Mouse (Mus musculus) NIH3T3 (cell line): ENCODE results near the gene Ctxn2.
"Not testable (repeated sequence)": the region's sequence is repeated elsewhere in the genome, so short reads cannot be mapped to it uniquely, and the experiment has no call there.

ENCODE experiments used
- DNase-seq: peaks from one replicate; pipeline ENCODE4 v3.0.0-alpha.2; 2012; ENCODE audit warnings: low read depth

Ctxn2 gene

DNA sequence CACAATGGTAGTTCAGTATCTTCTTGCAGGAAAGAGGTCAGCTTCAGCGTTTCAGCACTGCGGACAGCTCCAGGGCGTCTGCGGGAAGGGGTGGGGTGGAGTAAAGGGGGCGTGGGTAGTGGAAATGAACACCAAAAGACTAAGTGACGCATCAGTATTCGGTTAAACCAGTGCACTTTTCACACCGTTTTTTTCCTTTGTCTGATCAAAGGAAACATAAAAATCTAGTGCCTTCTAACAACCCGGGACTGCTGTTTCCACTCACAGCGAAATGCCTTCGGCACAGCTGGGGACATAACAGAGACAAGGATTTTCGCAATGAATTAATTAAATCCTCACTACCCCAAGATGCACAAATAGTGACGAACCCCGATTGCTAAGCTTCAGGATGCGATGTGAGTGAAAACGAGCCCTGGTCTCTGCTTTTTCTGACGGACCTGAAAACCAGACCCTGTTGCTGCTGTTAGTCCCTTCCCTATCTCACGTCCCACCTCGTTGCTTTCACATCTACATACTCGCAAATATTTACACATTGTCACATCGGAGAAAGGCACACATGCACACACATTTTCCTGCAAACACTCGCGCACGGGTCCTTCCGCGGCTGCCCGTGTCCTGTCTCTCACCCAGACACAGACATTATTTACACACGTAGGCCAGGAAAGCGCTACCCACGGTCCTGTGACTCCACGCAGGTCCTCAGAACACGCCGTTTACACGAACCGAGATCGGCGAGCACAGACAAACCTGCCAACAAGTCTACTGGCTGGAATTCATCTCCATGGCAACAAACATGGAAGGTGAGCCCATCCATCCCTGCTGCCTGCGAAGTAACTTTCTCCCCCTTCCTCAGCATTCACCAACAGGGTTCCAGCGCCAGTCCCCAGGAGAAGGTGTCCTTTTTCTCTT lies at the start of gene Ctxn2:
Gene Ctxn2 (plus strand): TSS at position 790 of the 909 bp plus-strand sequence.
- DNase-seq: peak; percentile 90

GRCm38 (mm10) chr2:125088757-125089156 lies 47.7 kb upstream of the Ctxn2 start:
- no peak for DNase-seq

GRCm38 (mm10) chr2:125092123-125092522 lies 44.4 kb upstream of the Ctxn2 start:
- DNase-seq: not testable (repeated sequence)

DNA sequence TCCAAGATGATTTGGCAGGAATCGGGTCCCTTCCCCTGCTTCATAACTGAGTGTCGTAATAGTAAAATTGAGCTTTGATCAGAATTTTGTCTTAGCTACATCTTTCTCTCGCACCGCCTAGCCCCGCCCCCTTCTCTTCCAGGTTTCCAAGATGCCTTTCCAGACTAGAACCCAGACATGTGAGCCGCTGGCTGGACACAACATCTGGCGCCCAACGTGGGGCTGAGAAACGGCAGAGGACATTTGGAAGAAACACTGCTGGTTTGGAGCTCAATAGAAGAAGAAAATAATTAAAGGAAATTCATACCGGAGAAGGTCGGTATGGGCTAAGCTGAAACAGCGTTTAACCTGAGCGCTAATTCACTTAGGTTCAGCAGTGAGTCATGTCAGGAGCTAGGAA lies 32.0 kb upstream of the Ctxn2 start:
- not testable (repeated sequence) for DNase-seq

DNA sequence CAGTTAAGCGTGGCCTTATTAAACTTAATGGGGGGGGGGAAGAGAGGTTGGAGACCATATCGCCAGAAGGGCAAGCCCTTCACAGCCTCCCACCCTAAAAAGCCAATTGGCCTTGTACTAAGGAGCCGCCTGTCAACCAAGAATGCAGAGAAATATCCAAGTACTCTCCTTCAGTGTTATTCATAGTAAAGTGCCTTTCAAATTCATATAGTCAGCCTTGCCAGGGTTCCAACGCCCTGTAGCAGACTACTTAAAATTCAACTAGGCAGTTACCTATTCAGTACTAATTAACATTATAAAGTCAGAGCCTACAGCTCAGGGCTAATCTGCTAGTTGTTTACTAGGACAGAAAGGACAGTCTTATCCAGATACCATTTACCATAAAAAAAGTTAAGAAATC lies 30.0 kb upstream of the Ctxn2 start:
- not testable (repeated sequence) for DNase-seq

GRCm38 (mm10) chr2:125119381-125120110 lies 16.9 kb upstream of the Ctxn2 start:
- no peak for DNase-seq

- DNase-seq: peak; percentile 57
Observed at GRCm38 (mm10) chr2:125122288-125122623, 14.2 kb upstream of the Ctxn2 start.

DNA sequence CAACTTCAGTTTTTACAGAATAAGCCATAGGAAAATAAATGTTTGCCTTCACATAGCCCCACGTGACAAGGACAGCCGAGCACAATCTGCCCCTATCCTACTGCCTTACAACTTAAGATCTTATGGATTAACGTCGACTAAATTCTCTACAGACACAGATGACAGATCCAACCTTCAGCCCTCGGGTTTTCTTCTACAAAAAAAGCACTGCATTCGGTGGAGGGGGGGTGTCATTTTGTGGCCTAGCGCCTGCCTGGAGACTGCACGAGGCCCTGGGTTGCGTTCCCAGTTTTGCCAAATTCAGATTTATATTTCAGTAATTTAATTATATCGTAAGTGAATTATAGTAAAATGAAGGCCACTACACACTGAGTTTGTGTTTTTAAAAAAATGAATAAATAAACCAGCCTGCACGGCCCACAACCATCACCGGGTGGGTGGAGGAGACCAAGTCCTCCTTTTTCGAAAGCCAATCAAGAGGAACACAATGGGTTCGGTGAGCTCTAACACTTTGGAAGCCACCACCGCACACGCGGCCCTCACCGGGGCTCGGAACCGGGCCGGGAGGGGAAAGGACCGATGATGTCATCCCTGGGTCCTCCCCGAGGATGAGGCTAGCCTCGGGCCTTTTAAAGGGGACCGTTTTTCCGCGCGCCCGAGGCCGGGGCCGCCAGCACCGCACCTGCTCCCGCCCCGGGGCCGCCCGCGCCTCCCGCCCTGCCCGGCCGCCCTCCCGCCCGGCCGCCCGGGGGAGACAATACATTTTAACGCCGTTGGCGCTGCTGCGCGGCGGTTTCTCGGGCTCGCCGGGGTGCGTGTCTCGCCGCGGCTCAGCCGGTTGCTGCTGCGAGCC lies 13.6 kb upstream of the Ctxn2 start:
- peak; percentile 70 for DNase-seq

GRCm38 (mm10) chr2:125123477-125123852 lies 13.0 kb upstream of the Ctxn2 start, which contains the start of gene Myef2:
TSS of gene Myef2 (minus strand) at chr2:125123661.
- peak; percentile 94 for DNase-seq

- no peak for DNase-seq
Observed at GRCm38 (mm10) chr2:125125824-125126223, 10.7 kb upstream of the Ctxn2 start.

GRCm38 (mm10) chr2:125126792-125127191 lies 9.7 kb upstream of the Ctxn2 start:
- no peak for DNase-seq

- no peak for DNase-seq
Observed at GRCm38 (mm10) chr2:125134113-125134512, 2.4 kb upstream of the Ctxn2 start.

DNA sequence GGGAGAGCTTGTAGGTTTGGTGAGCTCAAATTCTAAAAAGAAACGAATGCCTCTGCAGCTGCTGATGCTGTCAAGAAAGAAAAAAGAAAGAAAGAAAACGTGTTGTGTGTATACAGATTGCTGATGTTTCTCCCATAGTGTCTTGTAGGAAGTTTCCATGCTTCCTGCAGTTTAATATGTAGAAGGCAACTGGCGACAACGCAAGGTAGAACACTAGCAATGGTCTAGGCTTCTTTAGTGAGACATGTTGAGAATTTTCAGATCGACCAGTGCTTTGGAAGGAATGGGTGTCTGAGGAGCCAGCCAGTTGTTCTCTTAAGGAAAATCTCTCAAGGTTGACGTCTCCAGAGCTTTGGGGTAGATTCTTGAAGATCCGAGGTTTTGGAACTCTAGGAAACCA lies 354 bp downstream of the Ctxn2 start:
- no peak for DNase-seq

- no peak for DNase-seq
Observed at GRCm38 (mm10) chr2:125142336-125142735, 5.8 kb downstream of the Ctxn2 start.

- DNase-seq: no peak
Observed at GRCm38 (mm10) chr2:125152388-125152787, 15.9 kb downstream of the Ctxn2 start, which contains the start of gene Slc12a1. TSS of gene Slc12a1 (plus strand) at chr2:125152505.

DNA sequence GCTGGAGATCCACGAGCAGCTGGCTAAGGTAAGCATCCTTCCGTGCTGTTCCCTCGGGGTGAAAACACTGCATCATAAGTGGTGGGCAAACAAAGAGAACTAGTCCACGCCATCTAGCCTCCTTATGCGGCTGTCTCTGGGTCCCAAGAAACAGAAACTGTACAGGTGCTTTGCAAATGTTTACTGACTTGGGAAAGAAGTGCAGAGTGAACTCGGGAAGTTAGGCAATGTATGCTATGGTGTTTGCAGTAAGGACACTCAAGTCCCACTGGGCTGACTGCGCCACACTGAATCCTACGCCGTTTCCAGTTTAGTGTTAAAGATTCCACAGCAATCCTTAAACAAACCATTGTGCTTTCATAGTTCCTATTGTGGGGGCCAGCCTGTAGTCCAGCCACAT lies 17.8 kb downstream of the Ctxn2 start:
- DNase-seq: no peak

- peak; percentile 17 for DNase-seq
Observed at GRCm38 (mm10) chr2:125155504-125155903, 19.0 kb downstream of the Ctxn2 start.

- DNase-seq: no peak
Observed at GRCm38 (mm10) chr2:125162012-125162470, 25.5 kb downstream of the Ctxn2 start.

DNA sequence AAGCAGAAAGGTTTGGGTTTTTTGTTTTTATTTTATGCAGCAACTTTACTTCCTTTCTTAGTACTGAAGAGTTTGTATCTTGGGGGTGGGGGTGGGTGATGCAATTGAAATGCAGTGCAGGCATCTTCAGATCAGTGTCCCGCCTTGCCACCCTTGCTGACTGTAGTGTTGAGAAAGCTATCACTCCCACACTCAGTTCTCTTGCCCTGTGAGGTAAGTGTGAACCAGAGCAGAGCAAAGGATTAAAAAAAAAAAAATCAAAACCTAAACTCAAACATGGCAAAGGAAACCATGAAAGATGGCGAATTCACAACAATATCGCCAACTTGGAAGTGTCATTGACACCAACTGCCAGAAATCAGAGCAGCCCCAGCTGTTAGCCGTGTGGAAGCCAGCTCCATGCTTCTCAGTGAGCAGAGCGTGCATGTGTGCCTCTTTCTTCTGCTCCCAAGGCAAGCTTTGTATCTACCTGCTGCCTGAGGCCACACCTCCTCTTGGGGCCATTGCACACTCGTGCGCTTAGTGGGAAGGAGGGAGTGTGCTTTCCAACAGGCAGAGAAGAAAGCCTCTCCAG lies 41.8 kb downstream of the Ctxn2 start:
- no peak for DNase-seq

- no peak for DNase-seq
Observed at GRCm38 (mm10) chr2:125187904-125188303, 51.4 kb downstream of the Ctxn2 start.

GRCm38 (mm10) chr2:125189197-125189596 lies 52.7 kb downstream of the Ctxn2 start:
- DNase-seq: peak; percentile 83

DNA sequence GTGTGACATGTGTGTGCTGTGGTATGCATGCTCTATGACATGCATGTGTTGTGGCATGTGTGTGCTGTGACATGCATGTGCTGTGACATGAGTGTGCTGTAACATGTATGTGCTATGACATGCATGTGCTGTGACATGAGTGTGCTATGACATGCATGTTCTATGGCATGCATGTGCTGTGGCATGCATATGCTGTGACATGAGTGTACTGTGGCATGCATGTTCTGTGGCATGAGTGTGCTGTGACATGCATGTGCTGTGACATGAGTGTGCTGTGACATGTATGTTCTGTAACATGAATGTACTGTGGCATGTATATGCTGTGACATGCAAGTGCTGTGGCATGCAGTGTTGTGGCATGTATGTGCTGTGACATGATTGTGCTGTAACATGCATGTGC lies 56.4 kb downstream of the Ctxn2 start:
- DNase-seq: no peak
